Mouse (Mus musculus) heart, postnatal 10 days (tissue): ENCODE measurements around the gene Atp1a2. TPM values are rescaled to one million over a fixed set of nuclear protein-coding genes. Genes with fewer than 3 reads are reported as not detected.
A peak's percentile ranks its signal among the peaks of the same experiment; 100 is the strongest.

Experiments used
- DNase-seq, 2 experiments: peaks; one replicate each; pipeline ENCODE4 v3.0.0; 2021
- intact Hi-C: fragments of 180-260 bp; cut with DNase I; formaldehyde crosslinking; loops from one replicate; pipeline ENCODE4 v1.15.1; 2025
- total RNA-seq, 2 experiments: library from RNA; stranded (reverse); gene quantifications; 2 replicates each; pipeline ENCODE4 v1.2.3; 2021

Atp1a2 gene
- total RNA-seq, 2 experiments from 2014 or later, result 228 to 235 TPM

- intact Hi-C loops, result loop anchor here (5.0 kb wide), 1 partner anchor 61 kb away; no protein-coding TSS in a partner anchor
- DNase-seq, result no peak
These were observed 10.1 kb upstream of the Atp1a2 start for GRCm38 (mm10) chr1:172307936-172308335.

- no peak for DNase-seq
- intact Hi-C loops, result loop anchor here (5.0 kb wide), 1 partner anchor 60 kb away; no protein-coding TSS in a partner anchor
These were observed 9.0 kb upstream of the Atp1a2 start for GRCm38 (mm10) chr1:172306885-172307284.

GRCm38 (mm10) chr1:172306196-172306595 is 8.3 kb upstream of the Atp1a2 start:
- no peak for DNase-seq
- intact Hi-C loops, result loop anchor here (5.0 kb wide), 1 partner anchor 59 kb away; no protein-coding TSS in a partner anchor

GRCm38 (mm10) chr1:172305635-172306034 is 7.8 kb upstream of the Atp1a2 start:
- intact Hi-C loops, result loop anchor here (1.0 to 5.0 kb wide), 2 partner anchors 24 to 58 kb away; no protein-coding TSS in a partner anchor
- DNase-seq, result no peak

GRCm38 (mm10) chr1:172305153-172305552 is 7.3 kb upstream of the Atp1a2 start:
- intact Hi-C loops, result loop anchor here (1.0 to 5.0 kb wide), 2 partner anchors 24 to 58 kb away; no protein-coding TSS in a partner anchor
- no peak for DNase-seq

GRCm38 (mm10) chr1:172304443-172304842 is 6.6 kb upstream of the Atp1a2 start:
- DNase-seq, result no peak
- intact Hi-C loops, result no loop called here

GRCm38 (mm10) chr1:172302851-172303250 is 5.0 kb upstream of the Atp1a2 start:
- intact Hi-C loops, result no loop called here
- no peak for DNase-seq

GRCm38 (mm10) chr1:172302311-172302710 is 4.4 kb upstream of the Atp1a2 start:
- intact Hi-C loops, result no loop called here
- DNase-seq, result no peak

GRCm38 (mm10) chr1:172301180-172301579 is 3.3 kb upstream of the Atp1a2 start:
- no peak for DNase-seq
- intact Hi-C loops, result no loop called here

GRCm38 (mm10) chr1:172300247-172300646 is 2.4 kb upstream of the Atp1a2 start:
- intact Hi-C loops, result no loop called here
- DNase-seq, result peak; percentile 72 to 78

GRCm38 (mm10) chr1:172299528-172299927 is 1.7 kb upstream of the Atp1a2 start:
- peak in 1 of 2 experiments; percentile 40 for DNase-seq
- intact Hi-C loops, result no loop called here

- DNase-seq, result peak; percentile 71 to 72
- intact Hi-C loops, result no loop called here
These were observed 901 bp downstream of the Atp1a2 start for GRCm38 (mm10) chr1:172296816-172297510.

GRCm38 (mm10) chr1:172295751-172296197 is 2.1 kb downstream of the Atp1a2 start:
- peak; percentile 68 to 72 for DNase-seq
- intact Hi-C loops, result no loop called here

- DNase-seq, result no peak
- intact Hi-C loops, result no loop called here
These were observed 4.4 kb downstream of the Atp1a2 start for GRCm38 (mm10) chr1:172293449-172293848.

- DNase-seq, result no peak
- intact Hi-C loops, result no loop called here
These were observed 5.0 kb downstream of the Atp1a2 start for GRCm38 (mm10) chr1:172292880-172293279.

- intact Hi-C loops, result no loop called here
- no peak for DNase-seq
These were observed 8.3 kb downstream of the Atp1a2 start for GRCm38 (mm10) chr1:172289617-172289946.

- no peak for DNase-seq
- intact Hi-C loops, result no loop called here
These were observed 8.8 kb downstream of the Atp1a2 start for GRCm38 (mm10) chr1:172288900-172289616.

GRCm38 (mm10) chr1:172286740-172287139 is 11.1 kb downstream of the Atp1a2 start:
- intact Hi-C loops, result no loop called here
- no peak for DNase-seq

GRCm38 (mm10) chr1:172284221-172284620 is 13.6 kb downstream of the Atp1a2 start:
- intact Hi-C loops, result no loop called here
- no peak for DNase-seq

GRCm38 (mm10) chr1:172283073-172283472 is 14.8 kb downstream of the Atp1a2 start:
- intact Hi-C loops, result no loop called here
- no peak for DNase-seq

GRCm38 (mm10) chr1:172281522-172282254 is 16.2 kb downstream of the Atp1a2 start:
- intact Hi-C loops, result loop anchor here (1.0 kb wide), 1 partner anchor 24 kb away; no protein-coding TSS in a partner anchor
- DNase-seq, result no peak
